Mouse (Mus musculus) forebrain, postnatal 0 days (tissue): ENCODE measurements around the gene Slc16a2. TPM values are rescaled to one million over a fixed set of nuclear protein-coding genes. Genes with fewer than 3 reads are reported as not detected.

Experiments used
- ATAC-seq: fragments of 200-750 bp; cut with Nextera tagmentation; 2 replicates; pipeline ENCODE4 v1.8.0; 2017; ENCODE audit warnings: mild to moderate bottlenecking, moderate library complexity
- DNase-seq: peaks from one replicate; pipeline ENCODE4 v3.0.0-alpha.2; 2015
- H3K27ac ChIP-seq: fragments of 300-500 bp; sonication (generic); 2 replicates; pipeline ENCODE4 v1.5.1; 2014; ENCODE audit warnings: low read depth, mild to moderate bottlenecking, antibody characterized with exemption, low read length, moderate library complexity, mixed read lengths
- H3K27me3 ChIP-seq: fragments of 300-500 bp; sonication (generic); 2 replicates; pipeline ENCODE4 v1.6.1; 2014; ENCODE audit warnings: mild to moderate bottlenecking, low read length, mixed read lengths; ENCODE audit not compliant: insufficient read depth
- H3K36me3 ChIP-seq: fragments of 300-500 bp; sonication (generic); 2 replicates; pipeline ENCODE4 v1.6.1; 2014; ENCODE audit warnings: mild to moderate bottlenecking, moderate library complexity; ENCODE audit not compliant: insufficient read depth
- H3K4me1 ChIP-seq: fragments of 300-500 bp; sonication (generic); 2 replicates; pipeline ENCODE4 v1.6.1; 2014; ENCODE audit warnings: antibody characterized with exemption; ENCODE audit not compliant: insufficient read depth
- H3K4me2 ChIP-seq: fragments of 300-500 bp; sonication (generic); 2 replicates; pipeline ENCODE4 v1.6.1; 2014; ENCODE audit warnings: low read depth, mild to moderate bottlenecking, moderate library complexity
- H3K4me3 ChIP-seq: fragments of 300-500 bp; sonication (generic); 2 replicates; pipeline ENCODE4 v1.5.1; 2014; ENCODE audit warnings: low read depth, low read length, mixed read lengths
- H3K9ac ChIP-seq: fragments of 300-500 bp; sonication (generic); 2 replicates; pipeline ENCODE4 v1.6.1; 2014; ENCODE audit warnings: mild to moderate bottlenecking
- H3K9me3 ChIP-seq: fragments of 300-500 bp; sonication (generic); 2 replicates; pipeline ENCODE4 v1.6.1; 2016; ENCODE audit warnings: low read length
- CTCF ChIP-seq: sonication (generic); IDR thresholded peaks from 2 replicates; pipeline ENCODE4 v1.5.1; 2016; ENCODE audit warnings: antibody characterized with exemption, control low read depth, low read depth
- WGBS: fragments of 180-500 bp; shearing (Covaris S2); extraction: QIAGEN DNeasy Blood & Tissue Kit; methylation state at CpG from one replicate; pipeline ENCODE4 v1.1.7; 2014; 5-methylcytosine and 5-hydroxymethylcytosine counted together
- polyA plus RNA-seq: library from polyadenylated mRNA; unstranded; fragments of >200 nt; fragmentation: Nextera tagmentation; extraction: Ambion mirVana; gene quantifications from 2 replicates; pipeline ENCODE4 v1.2.1, GENCODE M21; 2015
- total RNA-seq: library from RNA; depleted of rRNA; stranded (reverse); fragments of >200 nt; gene quantifications from 2 replicates; pipeline ENCODE4 v1.2.3, GENCODE M21; 2014

Gene Slc16a2
- total and polyA plus RNA-seq, 2 experiments from 2014 or later = 52.3 to 53.8 TPM

DNA sequence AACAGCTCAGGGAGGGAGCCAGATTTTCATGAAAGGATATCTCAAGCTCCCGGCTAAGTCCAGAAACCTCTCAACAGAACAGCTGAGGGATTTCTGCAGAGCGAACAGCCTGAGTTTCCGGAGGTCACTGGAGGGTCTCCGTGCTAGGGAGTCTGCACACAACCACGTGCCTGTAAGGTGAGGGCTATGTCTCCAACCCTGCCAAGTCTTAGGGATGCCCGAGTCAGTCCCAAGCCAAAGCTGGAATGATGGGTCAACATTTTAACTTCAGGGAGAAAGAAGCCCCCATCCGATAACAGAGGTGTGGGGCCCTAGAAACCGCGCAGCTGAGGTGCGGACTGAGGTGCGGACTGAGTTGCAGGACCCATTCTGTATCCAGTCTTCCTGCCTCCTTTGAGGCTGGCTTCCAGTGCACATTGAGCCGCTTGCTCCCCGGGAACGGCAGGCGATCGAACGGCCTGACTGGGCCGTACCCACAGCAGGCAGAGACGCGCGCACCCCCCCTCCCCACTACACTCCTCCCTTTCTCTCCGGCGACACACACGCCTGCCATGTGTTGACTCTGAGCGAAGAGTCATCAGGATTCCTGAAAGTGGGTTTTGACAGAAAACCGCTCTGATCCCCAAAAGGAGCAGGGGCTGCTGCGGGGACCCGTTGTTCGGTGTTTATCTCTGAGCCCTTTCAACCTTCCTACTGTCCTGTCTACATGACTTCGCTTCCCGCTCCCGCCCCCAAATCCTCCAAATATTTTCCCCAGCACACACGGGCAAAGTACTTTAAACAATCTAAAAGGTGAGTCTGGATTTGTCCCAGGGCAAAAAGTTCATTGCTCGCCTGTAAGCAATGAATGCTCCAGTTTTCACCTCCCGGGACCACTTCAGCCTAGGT is 1.2 kb downstream of the Slc16a2 start:
- Histone ChIP-seq H3K27me3 (no peaks in the 10 kb centered on the region; the same call in 1 of the 2 replicates), H3K36me3 (no peaks in the 10 kb centered on the region), H3K9ac (peak overlapping the region; percentile 62), H3K4me3 (peak overlapping the region; percentile 50), H3K27ac (no peak overlapping the region), H3K9me3 (no peaks in the 10 kb centered on the region), H3K4me2 (peak overlapping the region; percentile 72), H3K4me1 (no peaks in the 10 kb centered on the region)
- no peak for TF ChIP-seq CTCF
- DNase-seq (no peak), ATAC-seq (no peak)
- 33% methylated on average over 35 of the region's 35 CpGs for WGBS

DNA sequence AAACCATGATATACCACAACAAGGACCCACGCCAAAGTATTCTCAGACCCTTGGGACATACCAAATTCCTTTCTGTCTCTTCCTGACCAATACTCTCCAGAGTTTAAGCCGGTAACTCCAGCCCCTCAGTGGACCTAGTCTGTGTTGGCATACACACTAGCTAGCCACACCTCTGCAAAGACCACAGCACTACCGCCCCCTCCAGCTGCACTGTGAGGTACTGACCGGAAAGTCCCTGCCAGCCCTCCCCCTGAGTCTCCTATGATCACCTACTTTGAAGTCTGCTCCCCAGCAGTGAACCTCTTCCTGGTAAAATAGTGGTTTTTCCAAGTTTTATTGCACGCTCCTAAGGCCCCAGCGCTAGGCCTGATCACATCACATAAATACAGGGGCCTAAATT is 2.5 kb downstream of the Slc16a2 start:
- Histone ChIP-seq H3K4me2 (peak overlapping the region; percentile 72), H3K36me3 (no peaks in the 10 kb centered on the region)
- DNase-seq = no peak

GRCm38 (mm10) chrX:103812690-103813089 is 9.1 kb downstream of the Slc16a2 start:
- TF ChIP-seq CTCF = no peak
- H3K36me3 ChIP-seq = no peaks in the 10 kb centered on the region
- H3K4me1 ChIP-seq = no peaks in the 10 kb centered on the region
- ATAC-seq (no peak), DNase-seq (no peak)
- no peak overlapping the region for H3K27ac ChIP-seq
- no peaks in the 10 kb centered on the region; the same call in 1 of the 2 replicates for H3K27me3 ChIP-seq
- H3K4me3 ChIP-seq = no peak overlapping the region
- no peaks in the 10 kb centered on the region for H3K9me3 ChIP-seq
- no peak overlapping the region for H3K4me2 ChIP-seq
- 79% methylated on average over 1 of the region's 1 CpGs for WGBS
- H3K9ac ChIP-seq = no peak overlapping the region

More for the DNA sequence above, 2.5 kb downstream of the Slc16a2 start:
- H3K4me3 ChIP-seq = peak overlapping the region; percentile 50
- ATAC-seq = no peak
- H3K9ac ChIP-seq = no peak overlapping the region
- no peak overlapping the region for H3K27ac ChIP-seq
- no peaks in the 10 kb centered on the region for H3K4me1 ChIP-seq
- no peaks in the 10 kb centered on the region for H3K9me3 ChIP-seq
- TF ChIP-seq CTCF = peak; percentile 25; the same call in 1 of the 2 replicates
- 54% methylated on average over 6 of the region's 6 CpGs for WGBS
- no peaks in the 10 kb centered on the region for H3K27me3 ChIP-seq

- no peak for ATAC-seq
- Histone ChIP-seq H3K4me3 (no peak overlapping the region), H3K4me2 (no peak overlapping the region), H3K4me1 (no peaks in the 10 kb centered on the region), H3K9me3 (no peaks in the 10 kb centered on the region), H3K27ac (no peak overlapping the region), H3K36me3 (no peaks in the 10 kb centered on the region), H3K27me3 (no peaks in the 10 kb centered on the region; the same call in 1 of the 2 replicates), H3K9ac (no peak overlapping the region)
- 41% methylated on average over 1 of the region's 1 CpGs for WGBS
- no peak for TF ChIP-seq CTCF
- DNase-seq = no peak
These were observed 11.3 kb downstream of the Slc16a2 start for GRCm38 (mm10) chrX:103810483-103810882.

DNA sequence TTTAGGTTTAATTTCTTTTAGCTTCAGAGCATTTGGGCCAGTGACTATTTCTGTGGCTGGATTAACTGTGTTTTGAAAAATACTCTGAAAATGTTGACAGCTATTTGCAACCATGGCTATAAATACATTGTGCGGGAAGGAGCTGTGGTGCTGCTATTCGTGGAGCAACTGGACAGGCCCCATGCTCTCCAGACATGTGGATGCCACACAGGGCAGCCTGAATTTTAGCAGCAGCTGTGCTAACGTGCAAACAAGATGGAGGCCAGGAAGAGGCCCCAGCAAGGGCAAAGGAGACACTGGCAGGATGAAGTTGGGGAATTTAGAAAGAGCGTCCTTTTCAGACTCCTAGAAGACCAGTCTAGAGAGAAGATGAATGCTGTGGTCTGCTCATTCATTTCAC is 15.4 kb downstream of the Slc16a2 start:
- H3K36me3 ChIP-seq = no peaks in the 10 kb centered on the region
- H3K9ac ChIP-seq = no peak overlapping the region
- H3K4me1 ChIP-seq = no peaks in the 10 kb centered on the region
- H3K4me3 ChIP-seq = no peak overlapping the region
- H3K9me3 ChIP-seq = no peaks in the 10 kb centered on the region
- ATAC-seq (no peak), DNase-seq (no peak)
- WGBS = 86% methylated on average over 4 of the region's 4 CpGs
- H3K27ac ChIP-seq = no peak overlapping the region
- no peak for TF ChIP-seq CTCF
- H3K4me2 ChIP-seq = no peak overlapping the region
- H3K27me3 ChIP-seq = no peaks in the 10 kb centered on the region; the same call in 1 of the 2 replicates

DNA sequence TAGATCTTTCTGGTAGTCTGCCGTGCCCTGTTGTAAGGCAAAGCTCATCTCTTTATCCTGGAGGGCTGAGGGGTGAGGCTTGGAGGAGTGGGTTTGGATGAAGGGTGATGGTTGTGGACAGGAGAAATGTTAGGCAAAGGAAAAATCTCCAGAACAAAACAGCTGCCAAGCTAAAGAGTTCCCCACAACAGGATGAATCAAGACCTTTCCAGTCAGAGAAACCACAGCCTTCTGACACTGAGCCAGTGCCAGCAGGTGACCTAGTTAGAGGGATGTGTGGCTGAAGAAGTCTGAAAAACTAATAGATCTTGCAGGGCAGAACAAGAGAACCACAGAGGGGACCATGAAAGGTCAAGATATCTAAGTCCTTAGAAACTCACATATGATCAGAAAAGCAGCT is 24.8 kb downstream of the Slc16a2 start:
- ATAC-seq (no peak), DNase-seq (no peak)
- 98% methylated on average over 1 of the region's 1 CpGs for WGBS

GRCm38 (mm10) chrX:103795506-103795905 is 26.3 kb downstream of the Slc16a2 start:
- TF ChIP-seq CTCF = no peak
- 88% methylated on average over 5 of the region's 5 CpGs for WGBS
- no peaks in the 10 kb centered on the region; the same call in 1 of the 2 replicates for H3K27me3 ChIP-seq
- DNase-seq (no peak), ATAC-seq (no peak)
- H3K4me1 ChIP-seq = no peaks in the 10 kb centered on the region
- no peaks in the 10 kb centered on the region for H3K9me3 ChIP-seq
- H3K4me3 ChIP-seq = no peak overlapping the region
- no peak overlapping the region for H3K4me2 ChIP-seq
- H3K9ac ChIP-seq = no peak overlapping the region
- no peaks in the 10 kb centered on the region for H3K36me3 ChIP-seq
- H3K27ac ChIP-seq = no peak overlapping the region

More for the DNA sequence above, 24.8 kb downstream of the Slc16a2 start:
- Histone ChIP-seq H3K4me3 (no peak overlapping the region), H3K27ac (no peak overlapping the region), H3K4me1 (no peaks in the 10 kb centered on the region), H3K27me3 (no peaks in the 10 kb centered on the region; the same call in 1 of the 2 replicates), H3K9ac (no peak overlapping the region), H3K4me2 (no peak overlapping the region), H3K9me3 (no peaks in the 10 kb centered on the region), H3K36me3 (no peaks in the 10 kb centered on the region)
- TF ChIP-seq CTCF = no peak
